Mouse (Mus musculus) splenic B cell, adult 2 months (primary cell): Measurements from ENCODE around the gene Serpinf1.
A peak's percentile ranks its signal among the peaks of the same experiment; 100 is the strongest.
"Not testable (repeated sequence)": the region's sequence is repeated elsewhere in the genome, so short reads cannot be mapped to it uniquely, and the experiment has no call there.

Source experiments
- DNase-seq: peaks from one replicate; pipeline ENCODE4 v3.0.0-alpha.2; 2011; ENCODE audit warnings: low read depth, low spot score
- H3K27me3 ChIP-seq: 2 replicates; pipeline ENCODE4 v1.6.1; 2012; ENCODE audit warnings: mild to moderate bottlenecking, low read length, moderate library complexity, mixed read lengths; ENCODE audit not compliant: control insufficient read depth, poor library complexity, insufficient read depth, severe bottlenecking
- H3K36me3 ChIP-seq: 2 replicates; pipeline ENCODE4 v1.6.1; 2012; ENCODE audit warnings: mild to moderate bottlenecking, low read length, moderate library complexity, mixed read lengths; ENCODE audit not compliant: control insufficient read depth, poor library complexity, insufficient read depth, severe bottlenecking

Serpinf1 gene

GRCm38 (mm10) chr11:75460103-75460843, 37.8 kb upstream of the Serpinf1 start:
- Histone ChIP-seq H3K27me3 (no peaks in the 10 kb centered on the region), H3K36me3 (no peaks in the 10 kb centered on the region)
- DNase-seq = peak; percentile 96

GRCm38 (mm10) chr11:75459751-75460102, 37.2 kb upstream of the Serpinf1 start:
- Histone ChIP-seq H3K36me3 (no peaks in the 10 kb centered on the region), H3K27me3 (no peaks in the 10 kb centered on the region)
- no peak for DNase-seq

GRCm38 (mm10) chr11:75459141-75459711, 36.7 kb upstream of the Serpinf1 start:
- peak; percentile 48 for DNase-seq

GRCm38 (mm10) chr11:75458628-75459041, 36.1 kb upstream of the Serpinf1 start:
- DNase-seq = peak; percentile 61
- H3K27me3 ChIP-seq = no peaks in the 10 kb centered on the region
- no peaks in the 10 kb centered on the region for H3K36me3 ChIP-seq

More at GRCm38 (mm10) chr11:75459141-75459711, 36.7 kb upstream of the Serpinf1 start:
- H3K36me3 ChIP-seq = no peaks in the 10 kb centered on the region
- H3K27me3 ChIP-seq = no peaks in the 10 kb centered on the region

- peak; percentile 71 for DNase-seq
- Histone ChIP-seq H3K27me3 (no peaks in the 10 kb centered on the region), H3K36me3 (no peaks in the 10 kb centered on the region)
These were observed 35.7 kb upstream of the Serpinf1 start for GRCm38 (mm10) chr11:75458169-75458568.

GRCm38 (mm10) chr11:75456440-75456871, 34.0 kb upstream of the Serpinf1 start:
- H3K27me3 ChIP-seq = no peaks in the 10 kb centered on the region
- peaks cover 3% of the 10 kb centered on the region; the same call in 1 of the 2 replicates for H3K36me3 ChIP-seq
- peak; percentile 67 for DNase-seq

- not testable (repeated sequence) for H3K27me3 ChIP-seq, DNase-seq
These were observed 33.5 kb upstream of the Serpinf1 start for GRCm38 (mm10) chr11:75455971-75456370.

GRCm38 (mm10) chr11:75455041-75455736, 32.7 kb upstream of the Serpinf1 start:
- DNase-seq = peak; percentile 84
- H3K36me3 ChIP-seq = peaks cover 3% of the 10 kb centered on the region
- H3K27me3 ChIP-seq = no peaks in the 10 kb centered on the region

More at GRCm38 (mm10) chr11:75455971-75456370, 33.5 kb upstream of the Serpinf1 start:
- H3K36me3 ChIP-seq = not testable (repeated sequence)

GRCm38 (mm10) chr11:75453991-75454930, 31.8 kb upstream of the Serpinf1 start, which contains the start of gene Wdr81:
Gene Wdr81 (minus strand): TSS chr11:75454717.
- Histone ChIP-seq H3K27me3 (no peaks in the 10 kb centered on the region), H3K36me3 (peaks cover 3% of the 10 kb centered on the region)
- DNase-seq = peak; percentile 96

GRCm38 (mm10) chr11:75452812-75453557, 30.5 kb upstream of the Serpinf1 start:
- no peaks in the 10 kb centered on the region for H3K27me3 ChIP-seq
- H3K36me3 ChIP-seq = peaks cover 8% of the 10 kb centered on the region
- DNase-seq = no peak

- no peak for DNase-seq
- H3K36me3 ChIP-seq = peaks cover 12% of the 10 kb centered on the region
These were observed 29.6 kb upstream of the Serpinf1 start for GRCm38 (mm10) chr11:75452081-75452480.

GRCm38 (mm10) chr11:75450936-75451335, 28.4 kb upstream of the Serpinf1 start:
- peaks cover 14% of the 10 kb centered on the region for H3K36me3 ChIP-seq
- no peak for DNase-seq
- no peaks in the 10 kb centered on the region for H3K27me3 ChIP-seq

More at GRCm38 (mm10) chr11:75452081-75452480, 29.6 kb upstream of the Serpinf1 start:
- H3K27me3 ChIP-seq = no peaks in the 10 kb centered on the region

GRCm38 (mm10) chr11:75450304-75450908, 27.9 kb upstream of the Serpinf1 start:
- no peak for DNase-seq
- peaks cover 16% of the 10 kb centered on the region for H3K36me3 ChIP-seq

More at GRCm38 (mm10) chr11:75450304-75450908, 27.9 kb upstream of the Serpinf1 start:
- no peaks in the 10 kb centered on the region for H3K27me3 ChIP-seq
